Mouse (Mus musculus) megakaryocyte, embryonic 14.5 days (primary cell): ENCODE measurements around the gene 1700030J22Rik.

Experiments used
- FLI1 ChIP-seq: IDR thresholded peaks from 2 replicates; pipeline ENCODE4 v1.6.1; 2012; ENCODE audit warnings: low read length, inconsistent platforms, mixed read lengths
- GATA1 ChIP-seq: IDR thresholded peaks from 3 replicates; pipeline ENCODE4 v1.6.1; 2012; ENCODE audit warnings: mixed read lengths, low read length, inconsistent platforms, borderline replicate concordance

GRCm38 (mm10) chr8:117022297-117022993, 43.7 kb upstream of the 1700030J22Rik start:
- TF ChIP-seq GATA1 (no peak), FLI1 (no peak)
